Mouse (Mus musculus): Measurements from ENCODE around the gene Cst13. TPM values are rescaled to one million over a fixed set of nuclear protein-coding genes. Genes with fewer than 3 reads are reported as not detected.

Cst13 gene
- polyA plus RNA-seq (2012; ENCODE audit: low replicate concordance) = not detected in 2 replicates

DNA sequence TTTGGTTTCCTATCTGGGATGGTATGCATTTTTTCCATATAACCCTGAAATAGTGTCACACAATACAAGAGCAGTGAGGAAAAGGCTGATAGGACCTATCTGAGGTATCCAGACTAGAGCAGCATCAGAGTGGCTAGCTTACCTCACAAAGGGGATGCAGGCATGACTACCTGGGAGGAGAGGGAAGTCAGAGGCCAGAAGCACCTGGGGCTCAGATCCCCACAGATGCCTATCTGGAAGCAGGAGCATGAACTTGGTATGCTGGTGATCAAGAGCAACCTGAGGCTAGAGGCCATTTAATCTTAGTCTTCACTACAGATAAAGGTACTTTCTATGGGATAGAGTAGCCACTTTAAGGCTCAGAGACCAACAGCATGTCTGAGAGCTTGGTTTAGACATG, at the start of gene Cst13:
TSS of gene Cst13 (plus strand) at position 173 of the 400 bp plus-strand sequence.

DNA sequence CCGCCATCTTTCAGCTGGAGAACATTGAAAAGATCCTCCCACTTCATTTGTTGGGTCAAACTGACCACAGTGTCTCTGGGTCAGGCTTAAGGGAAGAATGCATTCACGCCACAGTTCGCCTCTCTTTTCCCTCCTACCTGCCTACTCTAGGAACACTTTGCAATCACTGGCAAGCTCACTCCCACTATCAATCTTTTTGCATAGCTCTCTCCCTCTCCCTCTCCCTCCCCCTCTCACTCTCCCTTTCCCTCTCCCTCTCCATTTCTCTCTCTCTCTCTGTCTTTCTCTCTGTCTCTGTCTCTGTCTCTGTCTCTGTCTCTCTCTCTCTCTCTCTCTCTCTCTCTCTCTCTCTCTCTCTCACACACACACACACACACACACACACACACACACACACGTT, 48.5 kb upstream of the Cst13 start, which contains the start of gene Cst11:
TSS of gene Cst11 (minus strand) at position 101 of the 400 bp plus-strand sequence.

GRCm38 (mm10) chr2:148781709-148782108, 38.2 kb upstream of the Cst13 start, which contains the start of gene 8030411F24Rik:
Gene 8030411F24Rik, plus strand, starts transcription at chr2:148782009.

GRCm38 (mm10) chr2:148789142-148789541, 30.7 kb upstream of the Cst13 start, which contains the start of gene Cst12:
Gene Cst12, plus strand, starts transcription at chr2:148789361.

GRCm38 (mm10) chr2:148798485-148798884, 21.4 kb upstream of the Cst13 start, which contains the start of gene Cst8:
Gene Cst8, plus strand, starts transcription at chr2:148798785.

GRCm38 (mm10) chr2:148834912-148835311, 15.0 kb downstream of the Cst13 start, which contains the start of gene Cst9:
Gene Cst9, plus strand, starts transcription at chr2:148835147.

GRCm38 (mm10) chr2:148864966-148865365, 45.1 kb downstream of the Cst13 start, which contains the start of gene 9230104L09Rik:
Gene 9230104L09Rik, minus strand, starts transcription at chr2:148865038.

GRCm38 (mm10) chr2:148875335-148875811, 55.5 kb downstream of the Cst13 start, which contains the start of gene Cst3:
Gene Cst3, minus strand, starts transcription at chr2:148875692.

Other genes with a start within 250 kb of the Cst13 start
- 17.3 and 17.4 TPM in 2 replicates for gene Nxt1, start 147.5 kb upstream of the Cst13 start, polyA plus RNA-seq (2012; ENCODE audit: low replicate concordance)
- gene Gzf1, start 139.1 kb upstream of the Cst13 start, polyA plus RNA-seq (2012; ENCODE audit: low replicate concordance) = 8.1 and 11.0 TPM in 2 replicates
- not detected in 2 replicates for gene Napb, start 87.6 kb upstream of the Cst13 start, polyA plus RNA-seq (2012; ENCODE audit: low replicate concordance)
- gene Cstl1, start 69.7 kb upstream of the Cst13 start, polyA plus RNA-seq (2012; ENCODE audit: low replicate concordance) = not detected in 2 replicates
- gene Cst11, start 48.6 kb upstream of the Cst13 start, polyA plus RNA-seq (2012; ENCODE audit: low replicate concordance) = not detected in 2 replicates
- not detected in 2 replicates for gene 8030411F24Rik, start 38.1 kb upstream of the Cst13 start, polyA plus RNA-seq (2012; ENCODE audit: low replicate concordance)
- not detected in 2 replicates for gene Cst12, start 30.7 kb upstream of the Cst13 start, polyA plus RNA-seq (2012; ENCODE audit: low replicate concordance)
- not detected in 2 replicates for gene Cst8, start 21.3 kb upstream of the Cst13 start, polyA plus RNA-seq (2012; ENCODE audit: low replicate concordance)
- gene Cst9, start 15.1 kb downstream of the Cst13 start, polyA plus RNA-seq (2012; ENCODE audit: low replicate concordance) = not detected in 2 replicates
- gene 9230104L09Rik, start 45.0 kb downstream of the Cst13 start, polyA plus RNA-seq (2012; ENCODE audit: low replicate concordance) = not detected in 2 replicates
- 182 and 224 TPM in 2 replicates for gene Cst3, start 55.6 kb downstream of the Cst13 start, polyA plus RNA-seq (2012; ENCODE audit: low replicate concordance)
- gene Gm1330, start 183.2 kb downstream of the Cst13 start, polyA plus RNA-seq (2012; ENCODE audit: low replicate concordance) = not detected in 2 replicates
- gene Gm10750, start 197.2 kb downstream of the Cst13 start, polyA plus RNA-seq (2012; ENCODE audit: low replicate concordance) = not detected in 2 replicates